Mouse (Mus musculus) CH12.LX (cell line): ENCODE data around the gene Spef2. TPM values are rescaled to one million over a fixed set of nuclear protein-coding genes. Genes with fewer than 3 reads are reported as not detected.

ENCODE experiments used
- DNase-seq: peaks from one replicate; pipeline ENCODE4 v3.0.0-alpha.2; 2013; ENCODE audit errors: extremely low read depth
- H3K27ac ChIP-seq: 2 replicates; pipeline ENCODE4 v1.5.1; 2012; ENCODE audit warnings: low read depth, mild to moderate bottlenecking, control low read depth, moderate library complexity; ENCODE audit not compliant: insufficient read depth
- H3K27me3 ChIP-seq: replicated peaks from 2 replicates; pipeline ENCODE3; 2012; ENCODE audit warnings: inconsistent platforms
- H3K36me3 ChIP-seq, 2 experiments: replicated peaks in 1 of 2; 2 replicates each; pipeline versions ENCODE3 to v1.6.1; 2012; ENCODE audit warnings: inconsistent platforms in 1 of 2, low read length in 1 of 2, mild to moderate bottlenecking in 1 of 2, mixed read lengths in 1 of 2, moderate library complexity in 1 of 2; ENCODE audit not compliant: control insufficient read depth in 1 of 2, insufficient read depth in 1 of 2
- H3K4me1 ChIP-seq, 2 experiments: 2 replicates each; pipeline ENCODE4 v1.6.1; 2012; ENCODE audit warnings: inconsistent platforms in 1 of 2, moderate library complexity in 1 of 2; ENCODE audit not compliant: insufficient read depth in 2 of 2, control insufficient read depth in 1 of 2
- H3K4me2 ChIP-seq: 2 replicates; pipeline ENCODE4 v1.6.1; 2012; ENCODE audit warnings: low read depth, mild to moderate bottlenecking, control low read depth; ENCODE audit not compliant: poor library complexity, insufficient read depth, severe bottlenecking
- H3K4me3 ChIP-seq, 3 experiments: fragments of 150-350 bp in 1 of 3; sonication (generic) in 1 of 3; replicated peaks in 1 of 3; 2 replicates each; pipeline versions ENCODE3 to v1.5.1; 2011 to 2012; ENCODE audit warnings: low read depth in 2 of 3, low read length in 2 of 3, mild to moderate bottlenecking in 2 of 3, moderate library complexity in 2 of 3, control low read depth in 1 of 3, improper control_type of control experiment in 1 of 3, inconsistent platforms in 1 of 3, mixed read lengths in 1 of 3; ENCODE audit not compliant: poor library complexity in 1 of 3
- H3K79me2 ChIP-seq: replicated peaks from 2 replicates; pipeline ENCODE4 v1.6.1; 2012; ENCODE audit warnings: mild to moderate bottlenecking, moderate library complexity; ENCODE audit not compliant: control insufficient read depth, poor library complexity, insufficient read depth, severe bottlenecking; ENCODE audit errors: extremely low read depth
- H3K9ac ChIP-seq: 2 replicates; pipeline ENCODE4 v1.6.1; 2012; ENCODE audit warnings: low read depth, mild to moderate bottlenecking, control low read depth, moderate library complexity; ENCODE audit not compliant: insufficient read depth
- H3K9me3 ChIP-seq: replicated peaks from 2 replicates; pipeline ENCODE3; 2012; ENCODE audit warnings: low read length, inconsistent platforms, mixed read lengths
- BHLHE40 ChIP-seq: IDR thresholded peaks from 2 replicates; pipeline ENCODE4 v1.6.1; 2011; ENCODE audit warnings: mild to moderate bottlenecking, low read depth, low read length, improper control_type of control experiment
- CHD1 ChIP-seq: IDR thresholded peaks from 2 replicates; pipeline ENCODE4 v1.6.1; 2012; ENCODE audit warnings: low read depth, low read length, improper control_type of control experiment, inconsistent platforms
- CHD2 ChIP-seq: IDR thresholded peaks from 2 replicates; pipeline ENCODE4 v1.6.1; 2011; ENCODE audit warnings: low read length, improper control_type of control experiment
- CTCF ChIP-seq, 2 experiments: IDR thresholded peaks in 1 of 2; conservative IDR thresholded peaks in 1 of 2; 2 replicates each; pipeline ENCODE4 v1.5.1; 2011 to 2012; ENCODE audit warnings: low read depth in 2 of 2, low read length in 2 of 2, improper control_type of control experiment in 1 of 2, inconsistent platforms in 1 of 2, mild to moderate bottlenecking in 1 of 2, moderate library complexity in 1 of 2
- EP300 ChIP-seq: IDR thresholded peaks from 2 replicates; pipeline ENCODE4 v1.6.1; 2011; ENCODE audit warnings: low read length, improper control_type of control experiment
- ETS1 ChIP-seq: conservative IDR thresholded peaks from 2 replicates; pipeline ENCODE4 v1.6.1; 2012; ENCODE audit warnings: low read depth, mild to moderate bottlenecking, inconsistent platforms, low read length, improper control_type of control experiment, moderate library complexity
- HCFC1 ChIP-seq: IDR thresholded peaks from 2 replicates; pipeline ENCODE4 v1.6.1; 2012; ENCODE audit warnings: low read depth, mild to moderate bottlenecking, inconsistent platforms, low read length, improper control_type of control experiment
- JUND ChIP-seq: conservative IDR thresholded peaks from 2 replicates; pipeline ENCODE4 v1.6.1; 2011; ENCODE audit warnings: low read depth, low read length, improper control_type of control experiment
- MAFK ChIP-seq: IDR thresholded peaks from 2 replicates; pipeline ENCODE4 v1.6.1; 2011; ENCODE audit warnings: low read length, improper control_type of control experiment; ENCODE audit not compliant: insufficient replicate concordance
- MAX ChIP-seq: IDR thresholded peaks from 2 replicates; pipeline ENCODE4 v1.6.1; 2011; ENCODE audit warnings: low read length, improper control_type of control experiment
- MXI1 ChIP-seq: IDR thresholded peaks from 2 replicates; pipeline ENCODE4 v1.6.1; 2011; ENCODE audit warnings: mild to moderate bottlenecking, low read depth, low read length, improper control_type of control experiment
- MYC ChIP-seq: IDR thresholded peaks from 2 replicates; pipeline ENCODE4 v1.6.1; 2011; ENCODE audit warnings: low read depth, mild to moderate bottlenecking, improper control_type of control experiment, low read length
- NRF1 ChIP-seq: IDR thresholded peaks from 2 replicates; pipeline ENCODE4 v1.6.1; 2014; ENCODE audit warnings: low read depth, mild to moderate bottlenecking, inconsistent platforms, low read length, improper control_type of control experiment, moderate library complexity
- RAD21 ChIP-seq: IDR thresholded peaks from 2 replicates; pipeline ENCODE4 v1.6.1; 2011; ENCODE audit warnings: low read depth, mild to moderate bottlenecking, low read length, improper control_type of control experiment, moderate library complexity
- SMC3 ChIP-seq: IDR thresholded peaks from 2 replicates; pipeline ENCODE4 v1.6.1; 2011; ENCODE audit warnings: low read depth, low read length, improper control_type of control experiment
- UBTF ChIP-seq: IDR thresholded peaks from 2 replicates; pipeline ENCODE4 v1.6.1; 2012; ENCODE audit warnings: low read depth, mild to moderate bottlenecking, inconsistent platforms, low read length, improper control_type of control experiment, moderate library complexity
- ZKSCAN1 ChIP-seq: IDR thresholded peaks from 2 replicates; pipeline ENCODE4 v1.6.1; 2012; ENCODE audit warnings: low read depth, inconsistent platforms, low read length, improper control_type of control experiment, borderline replicate concordance
- ZMIZ1 ChIP-seq: IDR thresholded peaks from 2 replicates; pipeline ENCODE4 v1.6.1; 2012; ENCODE audit warnings: low read depth, mild to moderate bottlenecking, inconsistent platforms, low read length, improper control_type of control experiment
- dilution Hi-C: fragments of 300-500 bp; cut with MboI; formaldehyde crosslinking; loops from 2 replicates; pipeline ENCODE4 v1.14.3; 2020; ENCODE audit warnings: low sequenced_read_pairs; ENCODE audit not compliant: extremely low pct_unique_long_range_greater_than_20kb, extremely low pct_ligation_motif_present
- in situ Hi-C: fragments of 300-500 bp; cut with MboI; formaldehyde crosslinking; loops from 3 replicates; pipeline ENCODE4 v1.14.3; 2019; ENCODE audit warnings: low sequenced_read_pairs, low pct_ligation_motif_present, low pct_unique_long_range_greater_than_20kb, mixed read lengths
- polyA plus RNA-seq: library from polyadenylated mRNA; unstranded; fragments of >175 nt; gene quantifications from 2 replicates; pipeline ENCODE4 v1.2.1, GENCODE M21; 2012; ENCODE audit warnings: low read depth; ENCODE audit not compliant: insufficient read length
- total RNA-seq, 2 experiments: library from RNA; depleted of rRNA; stranded (reverse); fragments of 300-350 nt in 1 of 2; fragments of >200 nt in 1 of 2; gene quantifications; 2 replicates each; pipeline ENCODE4 v1.2.3; 2012 to 2014

Spef2 gene
- total and polyA plus RNA-seq, 3 experiments: 0.51 to 1.4 (median 1.2) TPM

DNA sequence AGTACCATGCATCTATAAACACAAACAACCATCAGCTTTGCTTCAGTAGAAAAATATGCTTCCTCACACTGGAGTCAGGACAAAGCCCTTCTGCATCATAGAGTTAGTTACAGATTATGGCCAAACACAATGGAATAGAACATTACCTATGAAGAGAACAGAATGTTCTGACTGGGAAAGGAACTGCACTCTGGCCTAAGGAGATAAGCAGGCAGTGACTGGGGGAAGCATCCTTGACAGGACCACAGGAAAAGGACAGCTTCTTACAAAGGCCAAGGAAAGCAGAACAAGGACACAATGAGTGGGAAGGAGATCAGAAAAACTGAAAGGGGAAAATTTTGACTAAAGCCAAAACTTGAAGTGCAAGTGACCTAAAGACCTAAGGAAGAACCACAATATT is 56.9 kb downstream of the Spef2 start:
- no peaks in the 10 kb centered on the region for H3K9me3 ChIP-seq
- dilution Hi-C loops: no loop called here
- no peaks in the 10 kb centered on the region for H3K27me3 ChIP-seq
- no peak overlapping the region for H3K27ac ChIP-seq
- no peaks in the 10 kb centered on the region for H3K79me2 ChIP-seq
- no peaks in the 10 kb centered on the region for H3K4me1 ChIP-seq
- H3K36me3 ChIP-seq: no peaks in the 10 kb centered on the region
- in situ Hi-C loops: no loop called here
- H3K9ac ChIP-seq: no peak overlapping the region
- H3K4me2 ChIP-seq: no peak overlapping the region
- H3K4me3 ChIP-seq: no peak overlapping the region
- TF ChIP-seq JUND: no peak
- no peak for TF ChIP-seq HCFC1
- no peak for TF ChIP-seq ZMIZ1
- TF ChIP-seq ZKSCAN1: no peak
- no peak for TF ChIP-seq CHD1
- TF ChIP-seq CTCF (conservative IDR thresholded peaks at IDR 0.05 in 1 of 2, IDR thresholded peaks at IDR 0.05 in 1 of 2; ENCODE audit: low read depth in 2 of 2, low read length in 2 of 2): no peak
- TF ChIP-seq NRF1: no peak
- no peak for TF ChIP-seq CHD2
- no peak for TF ChIP-seq MXI1
- no peak for TF ChIP-seq MYC
- no peak for DNase-seq

DNA sequence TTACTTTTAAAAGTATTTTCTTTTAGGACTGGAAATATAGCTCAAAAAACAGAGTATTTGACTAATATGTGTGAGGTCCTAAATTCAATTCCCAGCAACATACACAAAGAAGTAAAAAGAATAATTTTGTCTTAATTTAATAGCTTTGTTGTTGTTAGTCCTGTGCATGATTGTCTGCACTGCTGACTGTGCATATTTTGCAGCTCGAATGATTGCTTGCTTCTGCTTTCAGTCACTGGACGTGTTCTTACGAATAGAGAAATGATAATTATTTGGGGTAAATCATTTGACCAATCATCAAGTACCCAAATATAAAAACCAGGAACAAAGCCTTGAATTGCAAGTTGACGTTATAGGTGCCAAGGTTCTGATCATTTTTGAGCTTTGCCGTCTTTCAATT is 57.8 kb downstream of the Spef2 start:
- H3K27ac ChIP-seq: no peak overlapping the region
- dilution Hi-C loops: no loop called here
- H3K4me1 ChIP-seq: no peaks in the 10 kb centered on the region

DNA sequence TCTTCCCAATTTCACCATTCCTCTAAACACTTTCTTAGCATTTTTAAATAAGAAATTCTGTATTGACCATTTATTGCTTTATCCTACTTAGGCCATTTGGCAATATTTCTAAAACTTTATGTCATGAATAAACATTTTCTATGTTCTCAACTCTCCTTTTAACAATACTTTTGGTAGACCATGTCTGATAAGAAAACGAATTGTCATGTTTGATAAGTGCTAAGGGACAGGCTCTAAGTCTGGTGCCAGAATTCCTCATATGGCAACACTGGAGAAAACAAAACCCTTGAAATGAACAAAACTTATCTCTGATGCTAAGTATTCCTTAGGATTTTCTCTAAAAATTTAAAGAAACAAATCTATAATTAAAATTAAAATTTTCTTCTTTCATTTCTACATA is 58.2 kb downstream of the Spef2 start:
- H3K4me2 ChIP-seq: no peak overlapping the region
- in situ Hi-C loops: no loop called here
- DNase-seq: no peak
- dilution Hi-C loops: no loop called here
- H3K9ac ChIP-seq: no peak overlapping the region
- H3K4me3 ChIP-seq: no peak overlapping the region
- no peaks in the 10 kb centered on the region for H3K9me3 ChIP-seq
- no peaks in the 10 kb centered on the region for H3K4me1 ChIP-seq
- H3K27ac ChIP-seq: no peak overlapping the region
- no peaks in the 10 kb centered on the region for H3K79me2 ChIP-seq
- TF ChIP-seq EP300 (no peak), RAD21 (no peak), MYC (no peak), ETS1 (no peak), UBTF (no peak), SMC3 (no peak), JUND (no peak), BHLHE40 (no peak), MAX (no peak)
- H3K36me3 ChIP-seq: no peaks in the 10 kb centered on the region
- H3K27me3 ChIP-seq: no peaks in the 10 kb centered on the region

More for the DNA sequence above, 57.8 kb downstream of the Spef2 start:
- Histone ChIP-seq H3K27me3 (no peaks in the 10 kb centered on the region), H3K79me2 (no peaks in the 10 kb centered on the region), H3K4me3 (no peak overlapping the region), H3K36me3 (no peaks in the 10 kb centered on the region), H3K9ac (no peak overlapping the region), H3K9me3 (no peaks in the 10 kb centered on the region), H3K4me2 (no peak overlapping the region)
- TF ChIP-seq NRF1 (no peak), MAFK (peak; percentile 68)
- no peak for DNase-seq
- in situ Hi-C loops: no loop called here
